Mouse (Mus musculus): ENCODE data around the gene Ankrd12. TPM values are rescaled to one million over a fixed set of nuclear protein-coding genes. Genes with fewer than 3 reads are reported as not detected.
"Not testable (repeated sequence)": the region's sequence is repeated elsewhere in the genome, so short reads cannot be mapped to it uniquely, and the experiment has no call there.

The Ankrd12 gene
- polyA plus RNA-seq, 1 experiment from 2014 or later = 29.0 TPM

- Histone ChIP-seq H3K4me2 (no peak overlapping the region), H3K4me3 (replicated peaks) (no peak overlapping the region), H3K27me3 (replicated peaks) (no peaks in the 10 kb centered on the region), H3K36me3 (0 out of 2 replicates have a peak, but pooled peaks cover 7% of the 10 kb centered on the region), H3K27ac (peak overlapping the region; percentile 63; the same call in 1 of the 2 replicates), H3K9ac (no peak overlapping the region), H3K9me3 (no peaks in the 10 kb centered on the region), H3K4me1 (peaks cover 5% of the 10 kb centered on the region; the same call in 1 of the 2 replicates)
- no peak for ATAC-seq (ENCODE audit: insufficient read depth, low FRiP score, low read depth)
- WGBS = 31% methylated on average over 5 of the region's 5 CpGs
These were observed 35.9 kb downstream of the Ankrd12 start for GRCm38 (mm10) chr17:66041020-66041419.

- Histone ChIP-seq H3K36me3 (0 out of 2 replicates have a peak, but pooled peaks cover 4% of the 10 kb centered on the region), H3K9ac (no peak overlapping the region), H3K27me3 (replicated peaks) (no peaks in the 10 kb centered on the region), H3K4me2 (no peak overlapping the region), H3K9me3 (no peaks in the 10 kb centered on the region), H3K4me1 (no peaks in the 10 kb centered on the region), H3K4me3 (replicated peaks) (no peak overlapping the region), H3K27ac (no peak overlapping the region)
- 93% methylated on average over 5 of the region's 5 CpGs for WGBS
- ATAC-seq (ENCODE audit: insufficient read depth, low FRiP score, low read depth) = no peak
These were observed 43.6 kb downstream of the Ankrd12 start for GRCm38 (mm10) chr17:66033239-66033638.

GRCm38 (mm10) chr17:66031991-66032390 lies 44.9 kb downstream of the Ankrd12 start:
- H3K36me3 ChIP-seq = 0 out of 2 replicates have a peak, but pooled peaks cover 4% of the 10 kb centered on the region
- H3K27me3 ChIP-seq (replicated peaks) = no peaks in the 10 kb centered on the region
- H3K9me3 ChIP-seq = no peaks in the 10 kb centered on the region
- no peak overlapping the region for H3K4me3 ChIP-seq (replicated peaks)
- no peak for ATAC-seq (ENCODE audit: insufficient read depth, low FRiP score, low read depth)
- no peak overlapping the region for H3K9ac ChIP-seq
- no peaks in the 10 kb centered on the region for H3K4me1 ChIP-seq
- H3K4me2 ChIP-seq = no peak overlapping the region
- WGBS = 80% methylated on average over 5 of the region's 5 CpGs
- no peak overlapping the region for H3K27ac ChIP-seq

DNA sequence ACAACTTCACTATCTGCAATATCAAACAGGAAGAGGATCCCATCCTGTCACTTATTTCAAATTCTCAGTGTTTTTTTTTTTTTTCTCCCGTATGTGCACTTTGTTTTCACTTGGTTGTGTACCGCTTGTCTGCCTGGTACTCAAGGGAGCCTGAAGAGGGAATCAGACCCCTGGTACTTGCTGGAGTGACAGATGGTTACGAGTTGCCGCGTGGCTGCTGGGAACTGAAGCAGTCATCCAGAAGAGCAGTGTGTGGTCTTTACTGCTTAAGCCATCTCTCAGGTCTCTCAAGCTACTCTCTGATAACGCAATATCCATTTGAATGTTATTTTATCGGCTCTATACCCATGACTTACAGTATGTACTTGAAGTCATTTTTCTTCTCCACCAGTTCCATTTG lies 52.7 kb downstream of the Ankrd12 start:
- H3K36me3 ChIP-seq = peaks cover 9% of the 10 kb centered on the region; the same call in 1 of the 2 replicates
- H3K9me3 ChIP-seq = no peaks in the 10 kb centered on the region
- 94% methylated on average over 7 of the region's 7 CpGs for WGBS
- no peaks in the 10 kb centered on the region for H3K27me3 ChIP-seq (replicated peaks)
- ATAC-seq (ENCODE audit: insufficient read depth, low FRiP score, low read depth) = no peak
- no peak overlapping the region for H3K27ac ChIP-seq
- no peaks in the 10 kb centered on the region for H3K4me1 ChIP-seq
- no peak overlapping the region for H3K9ac ChIP-seq
- H3K4me3 ChIP-seq (replicated peaks) = no peak overlapping the region
- no peak overlapping the region for H3K4me2 ChIP-seq

DNA sequence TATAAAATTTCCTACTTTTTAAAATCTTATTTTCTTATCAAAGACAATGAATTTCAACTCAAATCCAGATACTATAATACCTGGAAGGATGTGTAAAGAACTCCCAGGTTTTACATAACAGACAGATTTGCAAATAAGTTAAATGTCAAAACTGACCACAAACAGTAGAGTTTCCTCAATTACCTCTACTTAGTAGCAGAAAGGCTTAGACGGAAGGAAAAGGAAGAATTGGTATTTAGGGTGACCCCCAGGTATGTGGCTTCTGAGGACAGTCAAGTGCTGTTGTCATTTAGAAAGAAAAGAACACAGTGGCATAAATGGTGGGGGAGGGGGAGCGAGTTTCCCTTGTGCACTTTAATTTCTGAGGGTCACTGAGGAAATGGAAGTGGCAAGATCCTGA lies 65.1 kb downstream of the Ankrd12 start:
- H3K9me3 ChIP-seq = no peaks in the 10 kb centered on the region
- H3K36me3 ChIP-seq = no peaks in the 10 kb centered on the region
- 67% methylated on average over 2 of the region's 2 CpGs for WGBS

GRCm38 (mm10) chr17:66007892-66008291 lies 69.0 kb downstream of the Ankrd12 start:
- H3K36me3 ChIP-seq = no peaks in the 10 kb centered on the region
- H3K4me1 ChIP-seq = no peaks in the 10 kb centered on the region
- no peaks in the 10 kb centered on the region for H3K9me3 ChIP-seq
- H3K9ac ChIP-seq = no peak overlapping the region
- ATAC-seq (ENCODE audit: insufficient read depth, low FRiP score, low read depth) = no peak
- H3K27ac ChIP-seq = no peak overlapping the region
- no peaks in the 10 kb centered on the region for H3K27me3 ChIP-seq (replicated peaks)
- 68% methylated on average over 5 of the region's 5 CpGs for WGBS
- no peak overlapping the region for H3K4me2 ChIP-seq
- no peak overlapping the region for H3K4me3 ChIP-seq (replicated peaks)

More for the DNA sequence above, 65.1 kb downstream of the Ankrd12 start:
- no peak for ATAC-seq (ENCODE audit: insufficient read depth, low FRiP score, low read depth)
- Histone ChIP-seq H3K27ac (no peak overlapping the region), H3K9ac (no peak overlapping the region), H3K27me3 (replicated peaks) (no peaks in the 10 kb centered on the region), H3K4me2 (no peak overlapping the region), H3K4me3 (replicated peaks) (no peak overlapping the region), H3K4me1 (no peaks in the 10 kb centered on the region)

DNA sequence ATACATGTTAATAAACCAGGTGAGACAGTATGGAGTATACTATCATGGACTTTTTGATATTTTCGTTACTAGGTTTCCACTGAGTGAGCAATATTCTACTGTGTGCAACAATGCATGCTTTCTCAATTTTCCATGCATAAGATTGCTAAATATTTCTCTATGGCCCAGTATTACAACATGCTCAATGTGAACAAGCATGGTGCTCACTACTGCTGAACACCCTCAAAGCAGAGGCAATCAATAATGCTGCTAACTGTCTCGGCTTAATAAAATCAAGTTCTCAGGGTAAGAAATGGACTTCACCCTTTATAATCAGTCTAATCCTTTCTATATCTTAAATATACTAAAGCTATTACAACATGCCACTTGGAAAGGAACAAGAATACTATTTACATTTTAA lies 69.4 kb downstream of the Ankrd12 start:
- H3K4me1 ChIP-seq = no peaks in the 10 kb centered on the region
- H3K9me3 ChIP-seq = no peaks in the 10 kb centered on the region
- H3K27ac ChIP-seq = no peak overlapping the region
- no peak overlapping the region for H3K4me2 ChIP-seq
- H3K36me3 ChIP-seq = no peaks in the 10 kb centered on the region
- ATAC-seq (ENCODE audit: insufficient read depth, low FRiP score, low read depth) = no peak
- WGBS = 74% methylated on average over 2 of the region's 2 CpGs
- no peaks in the 10 kb centered on the region for H3K27me3 ChIP-seq (replicated peaks)
- no peak overlapping the region for H3K4me3 ChIP-seq (replicated peaks)
- no peak overlapping the region for H3K9ac ChIP-seq

GRCm38 (mm10) chr17:65988151-65988820 lies 88.6 kb downstream of the Ankrd12 start:
- no peaks in the 10 kb centered on the region for H3K36me3 ChIP-seq
- H3K27ac ChIP-seq = no peak overlapping the region
- 79% methylated on average over 3 of the region's 3 CpGs for WGBS
- no peaks in the 10 kb centered on the region for H3K4me1 ChIP-seq
- no peak for ATAC-seq (ENCODE audit: insufficient read depth, low FRiP score, low read depth)
- no peaks in the 10 kb centered on the region for H3K9me3 ChIP-seq
- no peaks in the 10 kb centered on the region for H3K27me3 ChIP-seq (replicated peaks)
- H3K9ac ChIP-seq = no peak overlapping the region
- H3K4me3 ChIP-seq (replicated peaks) = no peak overlapping the region
- H3K4me2 ChIP-seq = no peak overlapping the region

DNA sequence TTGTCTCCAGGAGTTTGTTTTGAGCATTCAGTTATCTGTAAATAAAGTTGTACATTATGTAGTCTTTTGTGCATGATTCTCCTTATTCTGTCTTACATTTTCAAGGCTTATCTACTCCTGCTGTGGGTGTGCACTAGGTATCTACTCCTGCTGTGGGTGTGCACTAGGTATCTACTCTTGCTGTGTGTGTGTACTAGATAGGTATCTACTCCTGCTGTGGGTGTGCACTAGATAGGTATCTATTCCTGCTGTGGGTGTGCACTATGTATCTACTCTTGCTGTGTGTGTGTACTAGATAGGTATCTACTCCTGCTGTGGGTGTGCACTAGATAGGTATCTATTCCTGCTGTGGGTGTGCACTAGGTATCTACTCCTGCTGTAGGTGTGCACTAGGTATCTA lies 100.2 kb downstream of the Ankrd12 start:
- not testable (repeated sequence) for H3K27me3 ChIP-seq (replicated peaks); H3K9ac ChIP-seq; H3K9me3 ChIP-seq; H3K27ac ChIP-seq; H3K4me2 ChIP-seq; H3K4me3 ChIP-seq (replicated peaks); ATAC-seq (ENCODE audit: insufficient read depth, low FRiP score, low read depth); H3K4me1 ChIP-seq; H3K36me3 ChIP-seq

GRCm38 (mm10) chr17:65967751-65968150 lies 109.1 kb downstream of the Ankrd12 start:
- no peaks in the 10 kb centered on the region for H3K27me3 ChIP-seq (replicated peaks)
- H3K4me3 ChIP-seq (replicated peaks) = no peak overlapping the region
- no peak overlapping the region for H3K4me2 ChIP-seq
- no peaks in the 10 kb centered on the region for H3K9me3 ChIP-seq
- no peak overlapping the region for H3K27ac ChIP-seq
- no peaks in the 10 kb centered on the region for H3K36me3 ChIP-seq
- H3K4me1 ChIP-seq = no peaks in the 10 kb centered on the region
- no peak overlapping the region for H3K9ac ChIP-seq
- ATAC-seq (ENCODE audit: insufficient read depth, low FRiP score, low read depth) = no peak
- 53% methylated on average over 11 of the region's 11 CpGs for WGBS

- 89% methylated on average over 2 of the region's 2 CpGs for WGBS
- Histone ChIP-seq H3K27ac (no peak overlapping the region), H3K9me3 (no peaks in the 10 kb centered on the region), H3K4me2 (no peak overlapping the region), H3K9ac (no peak overlapping the region), H3K4me3 (replicated peaks) (no peak overlapping the region), H3K27me3 (replicated peaks) (no peaks in the 10 kb centered on the region), H3K36me3 (no peaks in the 10 kb centered on the region), H3K4me1 (no peaks in the 10 kb centered on the region)
- ATAC-seq (ENCODE audit: insufficient read depth, low FRiP score, low read depth) = no peak
These were observed 114.6 kb downstream of the Ankrd12 start for GRCm38 (mm10) chr17:65962263-65962662.

DNA sequence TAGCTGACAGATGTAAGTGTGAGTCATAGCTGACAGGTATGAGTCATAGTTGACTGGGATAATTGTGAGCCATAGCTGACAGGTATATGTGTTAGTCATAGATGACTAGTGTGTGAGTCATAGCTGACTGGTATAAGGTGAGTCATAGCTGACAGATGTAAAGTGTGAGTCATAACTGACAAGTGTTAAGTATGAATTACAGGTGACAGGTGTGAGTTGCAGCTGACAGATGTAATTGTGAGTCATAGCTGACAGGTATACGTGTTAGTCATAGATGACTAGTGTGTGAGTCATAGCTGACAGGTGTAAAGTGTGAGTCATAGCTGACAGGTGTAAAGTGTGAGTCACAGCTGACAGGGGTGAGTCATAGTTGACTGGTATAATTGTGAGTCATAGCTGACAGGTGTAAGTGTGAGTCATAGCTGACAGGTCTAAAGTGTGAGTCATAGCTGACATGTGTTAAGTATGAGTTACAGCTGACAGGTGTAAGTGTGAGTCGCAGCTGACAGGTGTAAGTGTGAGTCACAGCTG lies 115.2 kb downstream of the Ankrd12 start:
- peak; percentile 73 for ATAC-seq (ENCODE audit: insufficient read depth, low FRiP score, low read depth)
- WGBS = 75% methylated on average over 2 of the region's 2 CpGs

More for the DNA sequence above, 115.2 kb downstream of the Ankrd12 start:
- Histone ChIP-seq H3K4me3 (replicated peaks) (no peak overlapping the region), H3K27me3 (replicated peaks) (no peaks in the 10 kb centered on the region), H3K4me2 (no peak overlapping the region), H3K27ac (peak overlapping the region; percentile 11; the same call in 1 of the 2 replicates), H3K4me1 (0 out of 2 replicates have a peak, but pooled peaks cover 4% of the 10 kb centered on the region), H3K36me3 (no peaks in the 10 kb centered on the region), H3K9ac (no peak overlapping the region), H3K9me3 (no peaks in the 10 kb centered on the region)
